In genomic region chr13:43952491-43952890, GRCm38 (mm10) we compare ENCODE assay signal across 28 mouse cellular contexts.
DNase-seq lines count a peak whose midpoint lies in the region; ATAC-seq and TF ChIP-seq lines count a peak whose summit lies in the region.
"Had no signal": no experiment of that assay in that cellular context is flagged by ENCODE, and none has a peak within 500 bp of the region (broad histone marks: within the 10 kb centered on the region; RNA-seq: fewer than 3 reads in every experiment).

No protein-coding gene starts in this region.

- H3K27ac ChIP-seq in kidney, adult 2 months (ENCODE audit: insufficient read depth, low read depth, low read length): no peak overlapping the region
- no peak overlapping the region for H3K27ac ChIP-seq in kidney, embryonic 14.5 days (ENCODE audit: low read depth, low read length)
- H3K27ac ChIP-seq in lung, embryonic 16.5 days (ENCODE audit: low read length): no peak overlapping the region
- H3K27ac ChIP-seq: embryonic facial prominence, embryonic 12.5 days; embryonic facial prominence, embryonic 15.5 days; gastrocnemius, adult 2 months; heart, embryonic 15.5 days; hindbrain, embryonic 14.5 days; hindbrain, postnatal 0 days had no signal

- no peak overlapping the region for H3K4me3 ChIP-seq in kidney, adult 2 months (ENCODE audit: insufficient read depth, low read depth, low read length)
- no peak overlapping the region for H3K4me3 ChIP-seq in kidney, embryonic 14.5 days (ENCODE audit: low read length)
- H3K4me3 ChIP-seq in lung, embryonic 16.5 days (ENCODE audit: low read length): no peak overlapping the region
- H3K4me3 ChIP-seq: embryonic facial prominence, embryonic 12.5 days; embryonic facial prominence, embryonic 15.5 days; gastrocnemius, adult 2 months; heart, embryonic 12.5 days; heart, embryonic 15.5 days had no signal

- DNase-seq in kidney, adult 2 months: peak; percentile 30
- DNase-seq in lung, postnatal 25 days (ENCODE audit: low spot score): no peak
- peak; percentile 54 for DNase-seq in retina, embryonic 14.5 days (ENCODE audit: low spot score)
- DNase-seq in spleen, postnatal 4 days (ENCODE audit: low spot score in 2 of 2): no peak
- DNase-seq: adrenal gland, adult 2 months; adrenal gland, postnatal 14 days; B cell, adult 2 months; cerebellum, adult 11 months; cerebellum, adult 2 months; cerebellum, adult 9-11 months; cerebellum, postnatal 25 days; forebrain, postnatal 0 days; gastrocnemius, adult 2 months; gastrocnemius, postnatal 14 days; heart, adult 18-20 months; heart, postnatal 10 days; heart, postnatal 36 days had no signal

- ATAC-seq in kidney, embryonic 14.5 days (ENCODE audit: low FRiP score, low TSS enrichment): no peak
- ATAC-seq in lung, embryonic 16.5 days (ENCODE audit: low read depth): 0 out of 2 replicates have a peak, but pooled peaks have one; percentile 38
- ATAC-seq: forebrain, embryonic 14.5 days; forebrain, postnatal 0 days; hindbrain, postnatal 0 days had no signal

- TF ChIP-seq POLR2A in kidney, adult 2 months (IDR thresholded peaks at IDR 0.05; ENCODE audit: low read depth, low read length): no peak

- no peak overlapping the region for H3K9ac ChIP-seq in kidney, embryonic 14.5 days (ENCODE audit: low read depth, low read length)
- H3K9ac ChIP-seq in lung, embryonic 16.5 days (ENCODE audit: low read length): no peak overlapping the region
- H3K9ac ChIP-seq: embryonic facial prominence, embryonic 12.5 days; embryonic facial prominence, embryonic 15.5 days; forebrain, postnatal 0 days; heart, embryonic 12.5 days; heart, embryonic 15.5 days; hindbrain, embryonic 14.5 days had no signal

- no peak for TF ChIP-seq CTCF in kidney, adult 2 months (conservative IDR thresholded peaks at IDR 0.05; ENCODE audit: insufficient read depth, insufficient read length, low read depth, low read length)

- no peak overlapping the region for H3K4me2 ChIP-seq in kidney, embryonic 14.5 days (replicated peaks; ENCODE audit: low read depth, low read length)
- no peak overlapping the region for H3K4me2 ChIP-seq in lung, embryonic 16.5 days (ENCODE audit: low read depth, low read length)
- H3K4me2 ChIP-seq: embryonic facial prominence, embryonic 12.5 days; embryonic facial prominence, embryonic 15.5 days; heart, embryonic 12.5 days; heart, embryonic 15.5 days; hindbrain, embryonic 14.5 days had no signal

- no peaks in the 10 kb centered on the region for H3K27me3 ChIP-seq in kidney, adult 2 months (replicated peaks; ENCODE audit: control insufficient read depth, insufficient read depth, low read length)
- no peaks in the 10 kb centered on the region for H3K27me3 ChIP-seq in kidney, embryonic 14.5 days (ENCODE audit: control insufficient read depth, insufficient read depth, low read length)
- H3K27me3 ChIP-seq in lung, embryonic 16.5 days (ENCODE audit: control insufficient read depth, insufficient read depth, low read depth, low read length): no peaks in the 10 kb centered on the region
- H3K27me3 ChIP-seq: CH12.LX; embryonic facial prominence, embryonic 12.5 days; embryonic facial prominence, embryonic 15.5 days; heart, embryonic 12.5 days; heart, embryonic 15.5 days had no signal

- H3K36me3 ChIP-seq in kidney, adult 2 months (ENCODE audit: control insufficient read depth, insufficient read depth, low read length): no peaks in the 10 kb centered on the region
- no peaks in the 10 kb centered on the region for H3K36me3 ChIP-seq in kidney, embryonic 14.5 days (ENCODE audit: control insufficient read depth, insufficient read depth, low read length)
- H3K36me3 ChIP-seq in lung, embryonic 16.5 days (ENCODE audit: control insufficient read depth, insufficient read depth, low read length): no peaks in the 10 kb centered on the region
- H3K36me3 ChIP-seq: embryonic facial prominence, embryonic 12.5 days; embryonic facial prominence, embryonic 15.5 days; G1E; heart, embryonic 12.5 days; heart, embryonic 15.5 days had no signal

- WGBS in kidney, adult 2 months: 75% methylated on average over 4 of the region's 4 CpGs
- WGBS in kidney, embryonic 14.5 days: 69% methylated on average over 4 of the region's 4 CpGs
- 60% methylated on average over 4 of the region's 4 CpGs for WGBS in lung, embryonic 16.5 days

- H3K9me3 ChIP-seq in kidney, embryonic 14.5 days (ENCODE audit: control insufficient read depth, low read length): no peaks in the 10 kb centered on the region
- no peaks in the 10 kb centered on the region for H3K9me3 ChIP-seq in lung, embryonic 16.5 days (ENCODE audit: control insufficient read depth, low read length)
- H3K9me3 ChIP-seq: embryonic facial prominence, embryonic 12.5 days; embryonic facial prominence, embryonic 15.5 days; G1E; heart, embryonic 12.5 days; heart, embryonic 15.5 days had no signal

- H3K4me1 ChIP-seq in kidney, adult 2 months (ENCODE audit: control insufficient read depth, insufficient read depth, low read length): peaks cover 16% of the 10 kb centered on the region
- H3K4me1 ChIP-seq in kidney, embryonic 14.5 days (ENCODE audit: control insufficient read depth, insufficient read depth, low read length): no peaks in the 10 kb centered on the region
- peaks cover 10% of the 10 kb centered on the region for H3K4me1 ChIP-seq in lung, embryonic 16.5 days (replicated peaks; ENCODE audit: control insufficient read depth, insufficient read depth, low read length)
- H3K4me1 ChIP-seq: embryonic facial prominence, embryonic 12.5 days; embryonic facial prominence, embryonic 15.5 days; heart, embryonic 15.5 days had no signal

Comparison
In these comparisons a context has a peak if more than half of its experiments do, and no peak if none do; other contexts are left out.
1. DNase-seq: peak in kidney, adult 2 months (single experiment) and retina, embryonic 14.5 days (single experiment); none in lung, postnatal 25 days (single experiment) and spleen, postnatal 4 days (0 of 2).